Mouse (Mus musculus) brain, embryonic 14.5 days (tissue): ENCODE results near the gene Trpv5.

Experiments used
- CTCF ChIP-seq: fragments of 200-500 bp; IDR thresholded peaks from 2 replicates; pipeline ENCODE4 v1.5.1; 2012; ENCODE audit warnings: inconsistent platforms, mild to moderate bottlenecking, moderate library complexity, borderline replicate concordance; ENCODE audit not compliant: insufficient read depth, insufficient read length; ENCODE audit errors: extremely low read depth
- POLR2A ChIP-seq: fragments of 200-500 bp; IDR thresholded peaks from 2 replicates; pipeline ENCODE4 v1.6.1; 2012; ENCODE audit warnings: mild to moderate bottlenecking, inconsistent platforms, borderline replicate concordance; ENCODE audit not compliant: poor library complexity, insufficient read depth, insufficient read length, severe bottlenecking; ENCODE audit errors: extremely low read depth

- TF ChIP-seq CTCF (no peak), POLR2A (no peak)
Measured at GRCm38 (mm10) chr6:41630791-41631190, 49.8 kb downstream of the Trpv5 start.
